Mouse (Mus musculus) left cerebral cortex, adult 9 months (tissue): ENCODE measurements at regions not wholly inside any gene's neighbourhood (a gene's known extent, or its start where the extent isn't known, plus 50 kb on each side); places are given as distances from the start of the nearest gene placed in this dataset.
A peak's percentile ranks its signal among the peaks of the same experiment; 100 is the strongest.

ENCODE experiments used
- DNase-seq, 2 experiments: peaks; one replicate each; pipeline ENCODE4 v3.0.0; 2022; ENCODE audit warnings: low spot score in 2 of 2

DNA sequence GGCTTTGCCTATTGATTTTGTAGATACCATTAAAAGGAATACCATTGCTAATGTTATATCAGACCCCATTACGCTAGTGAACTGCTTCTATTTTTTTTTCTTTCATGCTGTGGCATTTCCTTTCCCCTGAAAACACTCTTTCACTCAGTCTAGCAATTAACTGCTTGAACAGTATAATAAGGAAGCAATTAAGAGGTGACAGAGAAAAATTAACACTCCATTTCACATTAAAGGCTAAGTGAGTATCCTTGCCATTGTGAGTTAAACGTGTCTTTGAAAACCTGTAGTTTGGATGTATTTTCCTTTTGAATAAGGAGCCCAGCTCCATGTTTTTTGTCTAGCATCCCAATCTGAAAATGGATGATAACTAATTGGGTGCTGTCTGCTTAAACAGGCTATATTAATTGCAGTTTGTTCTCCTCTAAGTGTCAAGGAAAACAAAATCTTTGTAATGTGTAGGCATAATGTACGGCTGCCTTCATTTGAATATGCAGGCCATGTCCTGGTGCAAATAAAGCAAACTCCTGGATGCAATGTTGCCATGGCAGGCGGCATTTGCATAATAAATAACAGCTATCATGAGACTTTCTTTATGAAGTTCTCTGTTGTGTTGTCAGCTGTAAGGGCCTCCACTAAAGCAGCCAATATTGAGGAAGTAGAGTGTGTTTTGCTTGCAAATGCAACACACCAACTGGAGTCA is 423.3 kb downstream of the Zic3 start:
- no peak for DNase-seq

GRCm38 (mm10) chrX:58447605-58448004 is 425.1 kb downstream of the Zic3 start:
- no peak for DNase-seq

DNA sequence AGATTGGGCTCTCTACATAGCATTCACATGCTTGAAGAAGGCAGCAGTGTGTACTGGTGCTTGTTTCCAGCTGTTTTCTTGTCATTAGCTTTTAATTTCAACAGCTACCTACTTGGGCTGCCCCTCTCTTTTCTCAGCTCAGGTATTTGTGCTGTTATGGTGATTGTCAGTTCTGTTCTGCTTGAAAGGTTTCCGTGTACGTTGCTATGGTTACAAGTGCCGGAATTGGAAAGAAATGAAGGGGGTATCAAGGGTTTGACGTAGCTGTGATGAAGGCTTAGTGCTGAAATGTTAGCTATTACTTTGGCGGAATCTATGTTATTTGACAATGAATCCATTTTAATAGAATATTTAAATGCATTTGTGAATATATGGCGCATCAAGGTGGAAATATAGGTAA is 439.5 kb upstream of the 4930550L24Rik start:
- DNase-seq: no peak

- DNase-seq: no peak
Observed at GRCm38 (mm10) chrX:58470986-58471385, 438.2 kb upstream of the 4930550L24Rik start.

DNA sequence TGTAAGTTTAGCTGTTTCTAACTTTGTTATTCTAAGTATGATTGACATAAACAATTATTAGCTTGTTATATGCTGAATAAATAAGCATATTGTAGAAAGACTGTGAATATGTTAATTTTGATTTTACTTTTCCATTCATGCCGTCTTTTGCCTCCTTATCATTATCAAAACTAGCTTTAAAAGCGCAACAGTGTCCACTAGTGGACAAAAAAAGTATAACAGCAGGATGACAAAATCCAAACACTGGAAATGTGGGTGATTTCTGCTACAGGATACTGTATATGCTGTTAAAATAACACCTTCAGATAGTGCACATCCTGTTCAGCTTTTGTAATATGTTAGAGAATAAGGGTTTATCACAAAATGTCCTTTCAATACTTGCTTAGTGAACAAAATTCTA is 418.3 kb upstream of the 4930550L24Rik start:
- peak; percentile 1 to 22 for DNase-seq

GRCm38 (mm10) chrX:58503573-58503972 is 405.6 kb upstream of the 4930550L24Rik start:
- no peak for DNase-seq

DNA sequence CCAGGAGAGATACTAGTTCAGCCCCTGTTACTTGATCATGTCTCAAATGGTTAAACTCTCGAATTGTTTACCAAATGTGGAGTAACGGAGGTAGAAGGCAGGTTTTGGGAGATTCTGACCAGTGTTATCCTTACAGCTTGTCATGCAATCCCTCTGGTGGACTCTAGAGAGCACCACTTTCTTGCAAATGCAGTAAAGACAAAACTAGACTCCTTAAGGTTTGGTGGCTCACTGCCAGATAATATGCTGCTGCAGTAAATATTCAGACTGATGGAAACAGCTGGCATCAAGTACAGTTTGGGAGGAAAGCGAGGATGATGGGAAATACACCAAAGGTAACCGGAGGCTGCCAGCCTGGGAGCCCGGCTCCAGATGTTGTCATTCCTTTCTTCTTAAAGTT is 394.2 kb upstream of the 4930550L24Rik start:
- no peak for DNase-seq
